Mouse (Mus musculus): ENCODE results near the gene Nomo1. TPM values are rescaled to one million over a fixed set of nuclear protein-coding genes. Genes with fewer than 3 reads are reported as not detected.

Gene Nomo1
- polyA plus RNA-seq, 1 experiment from 2014 or later = 42.2 TPM

DNA sequence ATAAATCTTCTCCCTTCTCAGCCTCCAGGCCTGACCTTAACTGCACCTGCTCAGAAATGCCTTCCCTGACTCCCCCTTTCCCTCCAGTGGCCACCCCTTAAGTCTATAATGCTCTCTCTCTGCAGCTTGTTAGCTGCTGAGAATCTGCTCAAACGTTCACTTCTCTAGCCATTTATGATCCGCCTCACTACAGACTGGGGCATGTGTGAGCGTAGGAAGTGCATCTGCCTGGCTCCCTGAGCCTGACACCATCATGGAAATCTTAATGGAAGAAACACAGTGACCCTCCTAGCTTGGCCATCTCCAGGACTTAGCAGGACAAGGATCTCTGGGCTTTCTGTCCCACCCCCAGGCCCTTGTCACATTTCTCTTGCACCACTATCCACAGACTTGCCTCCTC is 76.6 kb downstream of the Nomo1 start:
- 78% methylated on average over 3 of the region's 3 CpGs for WGBS
- H3K4me2 ChIP-seq (replicated peaks) = no peak overlapping the region
- H3K27me3 ChIP-seq = no peaks in the 10 kb centered on the region
- no peak for ATAC-seq (replicated peaks)
- peaks cover 12% of the 10 kb centered on the region for H3K4me1 ChIP-seq
- H3K36me3 ChIP-seq = no peaks in the 10 kb centered on the region
- H3K9ac ChIP-seq (replicated peaks) = no peak overlapping the region
- no peak overlapping the region for H3K4me3 ChIP-seq
- no peaks in the 10 kb centered on the region for H3K9me3 ChIP-seq
- no peak overlapping the region for H3K27ac ChIP-seq (replicated peaks)

GRCm38 (mm10) chr7:46111212-46111817 is 77.8 kb downstream of the Nomo1 start:
- Histone ChIP-seq H3K9me3 (no peaks in the 10 kb centered on the region), H3K27ac (replicated peaks) (no peak overlapping the region), H3K4me3 (no peak overlapping the region), H3K4me1 (peaks cover 15% of the 10 kb centered on the region), H3K27me3 (no peaks in the 10 kb centered on the region), H3K9ac (replicated peaks) (no peak overlapping the region), H3K4me2 (replicated peaks) (no peak overlapping the region), H3K36me3 (no peaks in the 10 kb centered on the region)
- no peak for ATAC-seq (replicated peaks)
- 87% methylated on average over 15 of the region's 15 CpGs for WGBS

DNA sequence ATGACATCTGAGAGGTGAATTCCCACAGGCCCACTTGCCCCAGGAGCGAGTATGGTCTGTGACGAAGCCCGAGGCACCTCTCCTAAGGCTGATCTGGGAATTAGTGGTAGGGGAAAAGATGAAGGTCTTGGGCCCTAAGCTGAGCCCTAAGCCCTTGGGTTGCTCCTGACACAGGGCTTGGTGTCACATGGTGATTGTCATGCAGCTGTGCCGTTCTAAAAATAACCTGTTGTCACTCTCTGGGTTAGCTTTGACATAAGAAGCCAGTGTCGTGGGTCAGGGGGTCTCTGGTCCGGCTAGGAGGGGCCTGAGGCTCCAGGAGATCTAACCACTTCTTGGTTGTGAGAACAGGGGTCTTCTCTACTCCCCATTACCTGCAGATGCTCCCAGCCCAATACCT is 78.4 kb downstream of the Nomo1 start:
- H3K4me1 ChIP-seq = peaks cover 18% of the 10 kb centered on the region
- no peaks in the 10 kb centered on the region for H3K27me3 ChIP-seq
- no peak overlapping the region for H3K9ac ChIP-seq (replicated peaks)
- H3K36me3 ChIP-seq = no peaks in the 10 kb centered on the region
- H3K4me3 ChIP-seq = no peak overlapping the region
- H3K9me3 ChIP-seq = no peaks in the 10 kb centered on the region
- no peak overlapping the region for H3K27ac ChIP-seq (replicated peaks)
- no peak overlapping the region for H3K4me2 ChIP-seq (replicated peaks)
- WGBS = 80% methylated on average over 6 of the region's 6 CpGs
- ATAC-seq (replicated peaks) = no peak

DNA sequence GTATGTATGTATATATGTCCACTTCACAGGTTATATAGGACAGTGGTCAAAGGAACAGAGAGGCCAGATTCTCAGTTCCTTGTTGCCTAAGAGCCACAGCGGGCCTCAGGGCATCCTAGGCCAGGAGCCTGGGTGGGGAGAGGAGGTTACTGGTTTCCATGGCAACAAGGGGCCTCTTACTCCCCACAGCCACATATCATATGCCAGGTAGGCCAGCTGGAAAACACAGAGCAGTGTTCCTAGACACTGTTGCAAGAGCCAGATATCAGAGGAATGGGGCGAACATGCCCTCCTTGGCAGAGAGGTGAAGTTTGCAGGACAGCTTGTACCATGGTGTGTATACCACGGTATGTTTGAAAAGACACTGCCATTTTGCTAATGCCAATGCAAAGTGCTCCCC is 79.9 kb downstream of the Nomo1 start:
- no peak overlapping the region for H3K9ac ChIP-seq (replicated peaks)
- WGBS = 44% methylated on average over 3 of the region's 3 CpGs
- ATAC-seq (replicated peaks) = 0 out of 2 replicates have a peak, but pooled peaks have one; percentile 14
- no peaks in the 10 kb centered on the region for H3K36me3 ChIP-seq
- no peak overlapping the region for H3K4me3 ChIP-seq
- H3K27me3 ChIP-seq = no peaks in the 10 kb centered on the region
- no peaks in the 10 kb centered on the region for H3K9me3 ChIP-seq
- no peak overlapping the region for H3K27ac ChIP-seq (replicated peaks)
- H3K4me1 ChIP-seq = peaks cover 18% of the 10 kb centered on the region
- H3K4me2 ChIP-seq (replicated peaks) = no peak overlapping the region

- no peaks in the 10 kb centered on the region for H3K36me3 ChIP-seq
- 48% methylated on average over 10 of the region's 10 CpGs for WGBS
- no peak overlapping the region for H3K4me3 ChIP-seq
- no peak overlapping the region for H3K4me2 ChIP-seq (replicated peaks)
- H3K4me1 ChIP-seq = peaks cover 18% of the 10 kb centered on the region
- no peaks in the 10 kb centered on the region for H3K27me3 ChIP-seq
- no peak overlapping the region for H3K9ac ChIP-seq (replicated peaks)
- no peak overlapping the region for H3K27ac ChIP-seq (replicated peaks)
- no peak for ATAC-seq (replicated peaks)
- H3K9me3 ChIP-seq = no peaks in the 10 kb centered on the region
Observed at GRCm38 (mm10) chr7:46116118-46116581, 82.7 kb downstream of the Nomo1 start.

- WGBS = 95% methylated on average over 16 of the region's 16 CpGs
Observed at GRCm38 (mm10) chr7:46117035-46117434, 83.5 kb downstream of the Nomo1 start.

DNA sequence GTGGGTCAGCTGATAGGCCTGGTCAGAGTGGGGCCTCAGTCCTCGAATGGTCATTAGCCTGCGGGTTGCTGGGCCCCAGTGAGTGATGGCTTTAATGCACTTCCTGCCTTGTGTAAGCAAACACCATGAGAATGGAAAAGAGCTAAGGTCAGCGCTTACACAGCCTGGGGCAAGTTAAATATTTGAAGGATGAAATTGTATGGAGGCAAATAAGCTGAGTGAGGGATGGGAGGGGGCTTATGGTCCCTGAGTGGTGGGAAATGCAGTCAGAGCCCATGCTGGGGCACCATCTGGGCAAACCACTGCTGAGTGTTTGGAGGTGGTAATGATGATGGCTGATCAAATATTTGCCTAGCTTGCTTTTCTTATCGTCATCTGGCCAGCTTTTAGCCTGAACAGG is 89.5 kb downstream of the Nomo1 start:
- H3K4me2 ChIP-seq (replicated peaks) = no peak overlapping the region
- H3K27me3 ChIP-seq = no peaks in the 10 kb centered on the region
- H3K9ac ChIP-seq (replicated peaks) = no peak overlapping the region
- H3K27ac ChIP-seq (replicated peaks) = no peak overlapping the region
- peaks cover 16% of the 10 kb centered on the region for H3K4me1 ChIP-seq
- peaks cover 4% of the 10 kb centered on the region; the same call in 1 of the 2 replicates for H3K36me3 ChIP-seq
- 75% methylated on average over 4 of the region's 4 CpGs for WGBS
- no peak for ATAC-seq (replicated peaks)
- H3K4me3 ChIP-seq = no peak overlapping the region
- no peaks in the 10 kb centered on the region for H3K9me3 ChIP-seq

More at GRCm38 (mm10) chr7:46117035-46117434, 83.5 kb downstream of the Nomo1 start:
- H3K36me3 ChIP-seq = peaks cover 4% of the 10 kb centered on the region; the same call in 1 of the 2 replicates
- H3K4me1 ChIP-seq = peaks cover 18% of the 10 kb centered on the region
- no peak overlapping the region for H3K9ac ChIP-seq (replicated peaks)
- H3K27ac ChIP-seq (replicated peaks) = no peak overlapping the region
- H3K9me3 ChIP-seq = no peaks in the 10 kb centered on the region
- H3K27me3 ChIP-seq = no peaks in the 10 kb centered on the region
- H3K4me2 ChIP-seq (replicated peaks) = no peak overlapping the region
- ATAC-seq (replicated peaks) = no peak
- H3K4me3 ChIP-seq = no peak overlapping the region

GRCm38 (mm10) chr7:46124460-46124859 is 91.0 kb downstream of the Nomo1 start:
- Histone ChIP-seq H3K9ac (replicated peaks) (no peak overlapping the region), H3K4me3 (no peak overlapping the region), H3K36me3 (peaks cover 4% of the 10 kb centered on the region; the same call in 1 of the 2 replicates), H3K4me2 (replicated peaks) (no peak overlapping the region), H3K4me1 (peaks cover 22% of the 10 kb centered on the region), H3K9me3 (no peaks in the 10 kb centered on the region), H3K27me3 (no peaks in the 10 kb centered on the region), H3K27ac (replicated peaks) (no peak overlapping the region)
- WGBS = 56% methylated on average over 6 of the region's 6 CpGs
- peak; percentile 53 for ATAC-seq (replicated peaks)

GRCm38 (mm10) chr7:46125340-46125739 is 91.8 kb downstream of the Nomo1 start:
- Histone ChIP-seq H3K4me3 (no peak overlapping the region), H3K4me2 (replicated peaks) (no peak overlapping the region), H3K27ac (replicated peaks) (no peak overlapping the region), H3K9ac (replicated peaks) (no peak overlapping the region), H3K27me3 (no peaks in the 10 kb centered on the region), H3K9me3 (no peaks in the 10 kb centered on the region), H3K4me1 (peaks cover 27% of the 10 kb centered on the region), H3K36me3 (peaks cover 4% of the 10 kb centered on the region; the same call in 1 of the 2 replicates)
- ATAC-seq (replicated peaks) = no peak
- 89% methylated on average over 11 of the region's 11 CpGs for WGBS

- Histone ChIP-seq H3K9ac (replicated peaks) (no peak overlapping the region), H3K4me1 (peaks cover 40% of the 10 kb centered on the region), H3K4me3 (no peak overlapping the region), H3K27ac (replicated peaks) (no peak overlapping the region), H3K36me3 (no peaks in the 10 kb centered on the region), H3K9me3 (no peaks in the 10 kb centered on the region), H3K27me3 (no peaks in the 10 kb centered on the region), H3K4me2 (replicated peaks) (no peak overlapping the region)
- ATAC-seq (replicated peaks) = 0 out of 2 replicates have a peak, but pooled peaks have one; percentile 21
- WGBS = 35% methylated on average over 7 of the region's 7 CpGs
Observed at GRCm38 (mm10) chr7:46128196-46128595, 94.7 kb downstream of the Nomo1 start.

DNA sequence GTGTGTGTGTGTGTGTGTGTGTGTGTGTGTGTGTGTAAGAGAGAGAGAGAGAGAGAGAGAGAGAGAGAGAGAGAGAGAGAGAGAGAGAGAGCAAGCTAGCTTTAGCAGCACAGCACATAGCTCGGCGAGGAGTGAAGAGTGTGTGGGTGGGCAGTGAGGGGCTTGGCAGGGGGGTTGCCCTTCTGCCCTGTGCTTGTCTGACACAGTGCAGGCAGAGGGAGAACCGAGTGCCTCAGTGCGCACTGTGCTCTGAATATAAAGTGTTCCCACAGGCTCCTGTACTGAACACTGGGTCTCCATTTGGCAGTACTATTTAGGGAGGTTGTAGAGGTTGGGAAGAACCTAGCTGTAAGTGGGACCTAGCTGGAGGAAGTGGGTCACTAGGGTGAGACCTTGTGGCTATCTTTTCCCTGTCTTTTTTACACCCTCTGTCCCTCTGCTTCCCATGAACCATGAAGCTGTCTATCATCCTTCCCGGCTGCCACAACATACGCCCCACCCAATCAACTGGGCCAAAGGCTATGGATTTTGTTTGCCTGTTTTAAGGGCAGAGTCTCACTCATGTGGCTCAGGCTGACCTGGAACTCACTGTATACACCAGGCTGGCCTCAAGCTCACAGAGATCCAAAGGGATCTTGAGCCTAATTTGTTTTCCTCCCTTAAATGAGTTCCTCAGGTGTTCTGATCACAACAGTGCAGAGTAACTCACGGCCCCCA is 96.1 kb downstream of the Nomo1 start:
- Histone ChIP-seq H3K4me3 (no peak overlapping the region), H3K36me3 (no peaks in the 10 kb centered on the region), H3K27me3 (no peaks in the 10 kb centered on the region), H3K27ac (replicated peaks) (no peak overlapping the region), H3K9me3 (no peaks in the 10 kb centered on the region), H3K4me1 (peaks cover 37% of the 10 kb centered on the region), H3K4me2 (replicated peaks) (no peak overlapping the region), H3K9ac (replicated peaks) (no peak overlapping the region)
- no peak for ATAC-seq (replicated peaks)
- WGBS = 45% methylated on average over 7 of the region's 7 CpGs

- 69% methylated on average over 7 of the region's 7 CpGs for WGBS
- Histone ChIP-seq H3K4me3 (no peak overlapping the region), H3K36me3 (no peaks in the 10 kb centered on the region), H3K9ac (replicated peaks) (no peak overlapping the region), H3K27ac (replicated peaks) (no peak overlapping the region), H3K9me3 (no peaks in the 10 kb centered on the region), H3K27me3 (no peaks in the 10 kb centered on the region), H3K4me1 (peaks cover 34% of the 10 kb centered on the region), H3K4me2 (replicated peaks) (no peak overlapping the region)
- ATAC-seq (replicated peaks) = no peak
Observed at GRCm38 (mm10) chr7:46130723-46131122, 97.2 kb downstream of the Nomo1 start.

All from forebrain, embryonic 15.5 days (tissue).